In genomic region chr2:20972180-20972579, GRCm38 (mm10) we compare ENCODE assay signal across 12 mouse cellular contexts.
"Had no signal": no experiment of that assay in that cellular context is flagged by ENCODE, and none has a peak within 500 bp of the region (broad histone marks: within the 10 kb centered on the region; RNA-seq: fewer than 3 reads in every experiment).

No protein-coding gene starts in this region.

- ATAC-seq: liver, postnatal 0 days; midbrain, embryonic 13.5 days had no signal

- H3K27ac ChIP-seq: kidney, embryonic 15.5 days; limb, embryonic 15.5 days; liver, embryonic 13.5 days; midbrain, embryonic 13.5 days; stomach, embryonic 15.5 days had no signal

- H3K9me3 ChIP-seq: kidney, embryonic 15.5 days; limb, embryonic 15.5 days; liver, embryonic 13.5 days; midbrain, embryonic 13.5 days; stomach, embryonic 15.5 days had no signal

- H3K27me3 ChIP-seq: kidney, embryonic 15.5 days; limb, embryonic 15.5 days; liver, embryonic 13.5 days; midbrain, embryonic 13.5 days; stomach, embryonic 15.5 days had no signal

- H3K36me3 ChIP-seq: kidney, embryonic 15.5 days; limb, embryonic 15.5 days; liver, embryonic 13.5 days; midbrain, embryonic 13.5 days; stomach, embryonic 15.5 days had no signal

- DNase-seq: kidney, adult 2 months; kidney, postnatal 14 days; layer of hippocampus, postnatal 36 days; liver, embryonic 13.5 days; liver, postnatal 0 days; right cerebral cortex, postnatal 14 days; thymus, adult 2 months; thymus, postnatal 25 days had no signal

- H3K9ac ChIP-seq: kidney, embryonic 15.5 days; limb, embryonic 15.5 days; liver, embryonic 13.5 days; liver, postnatal 0 days; midbrain, embryonic 13.5 days; stomach, embryonic 15.5 days had no signal

- H3K4me3 ChIP-seq: kidney, embryonic 15.5 days; limb, embryonic 15.5 days; liver, embryonic 13.5 days; midbrain, embryonic 13.5 days; stomach, embryonic 15.5 days had no signal

- H3K4me2 ChIP-seq: kidney, embryonic 15.5 days; limb, embryonic 15.5 days; liver, embryonic 13.5 days; midbrain, embryonic 13.5 days; stomach, embryonic 15.5 days had no signal
